Comparison of ENCODE assay signal across 24 mouse cellular contexts in genomic region chr1:194699321-194699720, GRCm38 (mm10).
"Had no signal": no experiment of that assay in that cellular context is flagged by ENCODE, and none has a peak within 500 bp of the region (broad histone marks: within the 10 kb centered on the region; RNA-seq: fewer than 3 reads in every experiment).

No protein-coding gene starts in this region.

- H3K9me3 ChIP-seq: limb, embryonic 13.5 days; liver, embryonic 12.5 days; liver, embryonic 15.5 days; lung, embryonic 15.5 days; megakaryocyte, embryonic 14.5 days; midbrain, embryonic 10.5 days; midbrain, embryonic 13.5 days; neural tube, embryonic 13.5 days; stomach, embryonic 15.5 days had no signal

- DNase-seq: kidney, adult 8-10 months; kidney, postnatal 25 days; layer of hippocampus, postnatal 36 days; liver; lung, adult 18-20 months; lung, postnatal 10 days; lung, postnatal 36 days; retina, postnatal 1 day; right cerebral cortex, postnatal 25 days; spleen, adult 18-20 months; thymus, postnatal 25 days had no signal

- H3K36me3 ChIP-seq: limb, embryonic 13.5 days; liver, embryonic 12.5 days; liver, embryonic 15.5 days; lung, embryonic 15.5 days; midbrain, embryonic 10.5 days; midbrain, embryonic 13.5 days; stomach, embryonic 15.5 days had no signal

- H3K4me2 ChIP-seq: limb, embryonic 13.5 days; liver, embryonic 12.5 days; liver, embryonic 15.5 days; lung, embryonic 15.5 days; midbrain, embryonic 13.5 days; neural tube, embryonic 13.5 days; stomach, embryonic 15.5 days had no signal

- H3K27me3 ChIP-seq: limb, embryonic 13.5 days; liver, embryonic 12.5 days; liver, embryonic 15.5 days; lung, embryonic 15.5 days; midbrain, embryonic 13.5 days; neural tube, embryonic 13.5 days; stomach, embryonic 15.5 days had no signal

- H3K27ac ChIP-seq: left cerebral cortex, adult 2 months; limb, embryonic 13.5 days; liver, embryonic 12.5 days; liver, embryonic 15.5 days; lung, embryonic 15.5 days; midbrain, embryonic 10.5 days; midbrain, embryonic 13.5 days; neural tube, embryonic 13.5 days; stomach, embryonic 15.5 days had no signal

- ATAC-seq: intestine, embryonic 16.5 days; liver, embryonic 12.5 days; midbrain, embryonic 13.5 days; midbrain, embryonic 16.5 days had no signal

- H3K4me1 ChIP-seq: liver, embryonic 12.5 days; liver, embryonic 15.5 days; megakaryocyte, embryonic 14.5 days; stomach, embryonic 15.5 days had no signal

- H3K4me3 ChIP-seq: left cerebral cortex, adult 2 months; limb, embryonic 13.5 days; liver, embryonic 12.5 days; liver, embryonic 15.5 days; lung, embryonic 15.5 days; megakaryocyte, embryonic 14.5 days; midbrain, embryonic 10.5 days; midbrain, embryonic 13.5 days; myocyte; neural tube, embryonic 13.5 days; stomach, embryonic 15.5 days had no signal

- H3K9ac ChIP-seq: limb, embryonic 13.5 days; liver, embryonic 12.5 days; liver, embryonic 15.5 days; lung, embryonic 15.5 days; midbrain, embryonic 13.5 days; neural tube, embryonic 13.5 days; stomach, embryonic 15.5 days had no signal
